Mouse (Mus musculus) liver, embryonic 12.5 days (tissue): ENCODE results near the gene Insl3. TPM values are rescaled to one million over a fixed set of nuclear protein-coding genes. Genes with fewer than 3 reads are reported as not detected.

Source experiments
- ATAC-seq: fragments of 200-750 bp; cut with Nextera tagmentation; 2 replicates; pipeline ENCODE4 v1.8.0; 2017; ENCODE audit warnings: moderate number of reproducible peaks, mild to moderate bottlenecking, moderate library complexity
- H3K27ac ChIP-seq: fragments of 300-500 bp; sonication (generic); 2 replicates; pipeline ENCODE4 v1.5.1; 2016; ENCODE audit warnings: mild to moderate bottlenecking
- H3K27me3 ChIP-seq: fragments of 300-500 bp; sonication (generic); replicated peaks from 2 replicates; pipeline ENCODE4 v1.6.1; 2016; ENCODE audit warnings: mild to moderate bottlenecking, moderate library complexity
- H3K36me3 ChIP-seq: fragments of 300-500 bp; sonication (generic); 2 replicates; pipeline ENCODE4 v1.6.1; 2016; ENCODE audit warnings: mild to moderate bottlenecking, moderate library complexity
- H3K4me1 ChIP-seq: fragments of 300-500 bp; sonication (generic); 2 replicates; pipeline ENCODE4 v1.6.1; 2016
- H3K4me2 ChIP-seq: fragments of 300-500 bp; sonication (generic); 2 replicates; pipeline ENCODE4 v1.6.1; 2016; ENCODE audit warnings: mild to moderate bottlenecking, moderate library complexity
- H3K4me3 ChIP-seq: fragments of 300-500 bp; sonication (generic); 2 replicates; pipeline ENCODE4 v1.5.1; 2016; ENCODE audit warnings: mild to moderate bottlenecking, moderate library complexity
- H3K9ac ChIP-seq: fragments of 300-500 bp; sonication (generic); 2 replicates; pipeline ENCODE4 v1.6.1; 2016; ENCODE audit warnings: mild to moderate bottlenecking, moderate library complexity
- H3K9me3 ChIP-seq: fragments of 300-500 bp; sonication (generic); replicated peaks from 2 replicates; pipeline ENCODE4 v1.6.1; 2016; ENCODE audit warnings: mild to moderate bottlenecking, moderate library complexity
- WGBS: fragments of 180-500 bp; shearing (Covaris S2); methylation state at CpG from one replicate; pipeline ENCODE4 v1.1.7; 2016; ENCODE audit not compliant: insufficient replicate concordance; 5-methylcytosine and 5-hydroxymethylcytosine counted together
- polyA plus RNA-seq: library from polyadenylated mRNA; unstranded; fragments of >200 nt; fragmentation: Nextera tagmentation; extraction: Ambion mirVana; gene quantifications from 2 replicates; pipeline ENCODE4 v1.2.1, GENCODE M21; 2016

Insl3 gene
- 1.5 and 2.1 TPM in 2 replicates for polyA plus RNA-seq

- Histone ChIP-seq H3K27ac (no peak within 1 kb of the TSS), H3K9ac (no peak within 1 kb of the TSS), H3K4me3 (no peak within 1 kb of the TSS), H3K9me3 (no peaks in the 10 kb centered on the region), H3K4me2 (no peak within 1 kb of the TSS), H3K36me3 (peaks cover 4% of the 10 kb centered on the region; the same call in 1 of the 2 replicates), H3K27me3 (peaks cover 100% of the 10 kb centered on the region), H3K4me1 (peaks cover 29% of the 10 kb centered on the region)
- ATAC-seq = no peak
- 16% methylated on average over 33 of the region's 33 CpGs for WGBS
Measured at GRCm38 (mm10) chr8:71689028-71689427, at the start of gene Insl3. Gene Insl3 (plus strand): TSS chr8:71689214.

DNA sequence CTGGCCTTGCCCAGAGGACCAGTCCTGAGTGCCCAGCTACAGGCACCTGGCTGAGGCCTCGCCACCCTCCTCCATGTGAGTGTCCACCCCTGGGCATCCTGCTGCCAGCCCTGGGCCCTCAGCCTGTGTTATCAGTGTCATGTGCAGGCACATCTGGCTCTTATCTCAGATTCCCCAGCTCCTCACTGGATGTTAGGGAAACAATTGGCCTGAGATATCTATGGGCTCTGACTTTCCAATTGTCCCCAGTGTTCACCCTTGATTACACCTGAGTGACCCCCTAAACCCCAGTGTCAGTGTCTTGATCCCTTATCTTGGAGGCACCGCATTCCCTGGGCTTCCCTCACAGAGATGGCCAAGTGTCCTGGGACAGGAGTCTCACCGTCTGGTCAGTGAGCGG, 49.7 kb upstream of the Insl3 start:
- no peak overlapping the region for H3K4me3 ChIP-seq
- 41% methylated on average over 4 of the region's 4 CpGs for whole genome bisulfite sequencing
- H3K36me3 ChIP-seq = no peaks in the 10 kb centered on the region
- H3K27ac ChIP-seq = no peak overlapping the region
- H3K9ac ChIP-seq = no peak overlapping the region
- H3K27me3 ChIP-seq = peaks cover 58% of the 10 kb centered on the region
- peak; percentile 15; the same call in 1 of the 2 replicates for ATAC-seq
- no peak overlapping the region for H3K4me2 ChIP-seq
- H3K4me1 ChIP-seq = peaks cover 11% of the 10 kb centered on the region
- no peaks in the 10 kb centered on the region for H3K9me3 ChIP-seq

GRCm38 (mm10) chr8:71645510-71645909, 43.5 kb upstream of the Insl3 start:
- Histone ChIP-seq H3K9ac (no peak overlapping the region), H3K4me3 (no peak overlapping the region), H3K27ac (no peak overlapping the region), H3K4me1 (no peaks in the 10 kb centered on the region), H3K9me3 (no peaks in the 10 kb centered on the region), H3K27me3 (peaks cover 33% of the 10 kb centered on the region), H3K4me2 (no peak overlapping the region), H3K36me3 (no peaks in the 10 kb centered on the region)
- no peak for ATAC-seq
- WGBS = 69% methylated on average over 9 of the region's 9 CpGs

GRCm38 (mm10) chr8:71654600-71654999, 34.4 kb upstream of the Insl3 start:
- Histone ChIP-seq H3K9me3 (no peaks in the 10 kb centered on the region), H3K36me3 (no peaks in the 10 kb centered on the region), H3K4me3 (no peak overlapping the region), H3K9ac (no peak overlapping the region), H3K4me2 (peak overlapping the region; percentile 49), H3K4me1 (peaks cover 23% of the 10 kb centered on the region), H3K27me3 (peaks cover 99% of the 10 kb centered on the region), H3K27ac (no peak overlapping the region)
- peak; percentile 63 for ATAC-seq
- WGBS = 4% methylated on average over 24 of the region's 24 CpGs

DNA sequence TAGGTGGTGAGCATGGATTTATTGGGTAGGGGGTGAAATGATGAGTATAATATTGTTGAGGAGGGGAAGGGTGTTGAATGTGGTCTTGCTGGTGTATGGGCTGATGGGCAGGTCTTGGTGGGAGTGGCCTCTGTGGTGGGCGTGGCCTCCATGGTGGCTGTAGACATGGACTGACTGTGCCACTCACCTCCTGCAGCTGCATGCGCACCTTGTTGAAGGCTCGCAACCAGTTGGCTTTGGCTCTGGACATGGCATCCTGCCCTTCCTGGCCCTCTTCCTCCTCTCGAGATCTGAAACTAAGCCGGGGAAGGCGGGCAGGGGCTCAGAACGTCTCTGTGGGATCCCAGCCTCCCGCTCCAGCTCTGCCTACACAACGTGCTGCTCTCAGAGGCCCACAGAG, 31.2 kb upstream of the Insl3 start:
- 24% methylated on average over 9 of the region's 9 CpGs for WGBS
- ATAC-seq = no peak
- no peak overlapping the region for H3K9ac ChIP-seq
- H3K36me3 ChIP-seq = no peaks in the 10 kb centered on the region
- no peaks in the 10 kb centered on the region for H3K9me3 ChIP-seq
- H3K4me1 ChIP-seq = peaks cover 28% of the 10 kb centered on the region
- H3K4me2 ChIP-seq = no peak overlapping the region
- no peak overlapping the region for H3K4me3 ChIP-seq
- no peak overlapping the region for H3K27ac ChIP-seq
- H3K27me3 ChIP-seq = peaks cover 96% of the 10 kb centered on the region

- Histone ChIP-seq H3K27me3 (peaks cover 95% of the 10 kb centered on the region), H3K9ac (no peak overlapping the region), H3K4me2 (0 out of 2 replicates have a peak overlapping the region, but pooled peaks have one; percentile 6), H3K27ac (no peak overlapping the region), H3K9me3 (no peaks in the 10 kb centered on the region), H3K4me3 (no peak overlapping the region), H3K4me1 (peaks cover 28% of the 10 kb centered on the region), H3K36me3 (no peaks in the 10 kb centered on the region)
- ATAC-seq = no peak
- WGBS = 20% methylated on average over 17 of the region's 17 CpGs
Measured at GRCm38 (mm10) chr8:71658515-71659049, 30.4 kb upstream of the Insl3 start.

DNA sequence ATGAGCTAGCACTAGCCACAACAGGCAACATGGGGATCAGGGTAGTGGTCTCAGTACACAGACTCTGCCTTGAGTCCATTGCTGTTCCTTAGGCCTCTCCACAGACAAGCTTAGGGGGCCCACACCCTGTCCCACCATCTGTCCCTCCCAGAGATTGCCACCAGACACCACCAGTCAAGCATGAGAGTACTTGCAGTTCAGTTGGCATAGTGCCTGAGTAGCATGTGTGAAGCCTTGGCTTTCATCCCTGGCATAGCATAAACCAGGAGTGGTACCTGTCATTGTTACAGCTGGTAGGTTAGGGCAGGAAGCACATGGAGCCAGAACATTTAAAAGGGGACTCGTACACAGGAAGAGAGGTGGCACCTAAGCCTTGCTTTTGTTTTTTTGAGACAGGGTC, 29.3 kb upstream of the Insl3 start:
- no peak for ATAC-seq
- no peaks in the 10 kb centered on the region for H3K36me3 ChIP-seq
- no peaks in the 10 kb centered on the region for H3K9me3 ChIP-seq
- no peak overlapping the region for H3K9ac ChIP-seq
- WGBS = 56% methylated on average over 1 of the region's 1 CpGs
- H3K4me1 ChIP-seq = peaks cover 24% of the 10 kb centered on the region
- no peak overlapping the region for H3K4me3 ChIP-seq
- peaks cover 87% of the 10 kb centered on the region for H3K27me3 ChIP-seq
- no peak overlapping the region for H3K4me2 ChIP-seq
- no peak overlapping the region for H3K27ac ChIP-seq

- Histone ChIP-seq H3K4me1 (peaks cover 26% of the 10 kb centered on the region), H3K9ac (no peak overlapping the region), H3K4me3 (no peak overlapping the region), H3K27me3 (peaks cover 79% of the 10 kb centered on the region), H3K27ac (no peak overlapping the region), H3K36me3 (no peaks in the 10 kb centered on the region), H3K4me2 (peak overlapping the region; percentile 28; the same call in 1 of the 2 replicates), H3K9me3 (no peaks in the 10 kb centered on the region)
- 10% methylated on average over 36 of the region's 36 CpGs for WGBS
- peak; percentile 33; the same call in 1 of the 2 replicates for ATAC-seq
Measured at GRCm38 (mm10) chr8:71660325-71661120, 28.5 kb upstream of the Insl3 start.

GRCm38 (mm10) chr8:71665331-71666130, 23.5 kb upstream of the Insl3 start:
- Histone ChIP-seq H3K9ac (no peak overlapping the region), H3K4me1 (peaks cover 37% of the 10 kb centered on the region), H3K27me3 (peaks cover 78% of the 10 kb centered on the region), H3K9me3 (no peaks in the 10 kb centered on the region), H3K36me3 (no peaks in the 10 kb centered on the region), H3K4me3 (peak overlapping the region; percentile 29), H3K27ac (no peak overlapping the region), H3K4me2 (peak overlapping the region; percentile 64)
- WGBS = 3% methylated on average over 22 of the region's 22 CpGs
- peak; percentile 69 for ATAC-seq

GRCm38 (mm10) chr8:71666855-71667254, 22.2 kb upstream of the Insl3 start:
- Histone ChIP-seq H3K9me3 (no peaks in the 10 kb centered on the region), H3K27ac (no peak overlapping the region), H3K4me1 (peaks cover 49% of the 10 kb centered on the region), H3K4me3 (no peak overlapping the region), H3K27me3 (peaks cover 79% of the 10 kb centered on the region), H3K36me3 (no peaks in the 10 kb centered on the region), H3K4me2 (no peak overlapping the region), H3K9ac (no peak overlapping the region)
- ATAC-seq = no peak
- 66% methylated on average over 1 of the region's 1 CpGs for WGBS

- Histone ChIP-seq H3K9me3 (no peaks in the 10 kb centered on the region), H3K9ac (no peak overlapping the region), H3K36me3 (no peaks in the 10 kb centered on the region), H3K4me3 (no peak overlapping the region), H3K4me2 (no peak overlapping the region), H3K27me3 (peaks cover 75% of the 10 kb centered on the region), H3K4me1 (peaks cover 53% of the 10 kb centered on the region), H3K27ac (0 out of 2 replicates have a peak overlapping the region, but pooled peaks have one; percentile 15)
- WGBS = 62% methylated on average over 5 of the region's 5 CpGs
- ATAC-seq = no peak
Measured at GRCm38 (mm10) chr8:71667256-71667655, 21.8 kb upstream of the Insl3 start.
